Mouse (Mus musculus) neural tube, embryonic 11.5 days (tissue): ENCODE measurements around the gene Slc35a1. TPM values are rescaled to one million over a fixed set of nuclear protein-coding genes. Genes with fewer than 3 reads are reported as not detected.
A peak's percentile ranks its signal among the peaks of the same experiment; 100 is the strongest.

Source experiments
- ATAC-seq: fragments of 200-750 bp; cut with Nextera tagmentation; 2 replicates; pipeline ENCODE4 v1.8.0; 2017; ENCODE audit warnings: moderate number of reproducible peaks, mild to moderate bottlenecking, moderate TSS enrichment, moderate library complexity; ENCODE audit not compliant: insufficient read depth, low FRiP score, low TSS enrichment
- DNase-seq: peaks from one replicate; pipeline ENCODE4 v3.0.0-alpha.2; 2015; ENCODE audit warnings: low spot score
- H3K27ac ChIP-seq: fragments of 300-500 bp; sonication (generic); 2 replicates; pipeline ENCODE4 v1.5.1; 2014; ENCODE audit warnings: low read depth, mild to moderate bottlenecking, low read length
- H3K27me3 ChIP-seq: fragments of 300-500 bp; sonication (generic); 2 replicates; pipeline ENCODE4 v1.6.1; 2014; ENCODE audit warnings: mild to moderate bottlenecking, low read length, mixed read lengths; ENCODE audit not compliant: control insufficient read depth, insufficient read depth
- H3K36me3 ChIP-seq: fragments of 300-500 bp; sonication (generic); 2 replicates; pipeline ENCODE4 v1.6.1; 2014; ENCODE audit warnings: mild to moderate bottlenecking, low read length, moderate library complexity, mixed read lengths; ENCODE audit not compliant: control insufficient read depth, insufficient read depth
- H3K4me1 ChIP-seq: fragments of 300-500 bp; sonication (generic); 2 replicates; pipeline ENCODE4 v1.6.1; 2014; ENCODE audit warnings: low read length, mixed read lengths; ENCODE audit not compliant: control insufficient read depth, insufficient read depth
- H3K4me2 ChIP-seq: fragments of 300-500 bp; sonication (generic); 2 replicates; pipeline ENCODE4 v1.6.1; 2014; ENCODE audit warnings: low read depth, mild to moderate bottlenecking, moderate library complexity
- H3K4me3 ChIP-seq: fragments of 300-500 bp; sonication (generic); 2 replicates; pipeline ENCODE4 v1.5.1; 2014; ENCODE audit warnings: low read depth, low read length
- H3K9ac ChIP-seq: fragments of 300-500 bp; sonication (generic); 2 replicates; pipeline ENCODE4 v1.6.1; 2014; ENCODE audit warnings: mild to moderate bottlenecking, low read length
- H3K9me3 ChIP-seq: fragments of 300-500 bp; sonication (generic); 2 replicates; pipeline ENCODE4 v1.6.1; 2016; ENCODE audit warnings: low read length; ENCODE audit not compliant: control insufficient read depth
- WGBS: fragments of 180-500 bp; shearing (Covaris S2); extraction: QIAGEN DNeasy Blood & Tissue Kit; methylation state at CpG from one replicate; pipeline ENCODE4 v1.1.7; 2014; 5-methylcytosine and 5-hydroxymethylcytosine counted together
- polyA plus RNA-seq: library from polyadenylated mRNA; unstranded; fragments of >200 nt; fragmentation: Nextera tagmentation; extraction: Ambion mirVana; gene quantifications from 2 replicates; pipeline ENCODE4 v1.2.1, GENCODE M21; 2014

Gene Slc35a1
- polyA plus RNA-seq, 1 experiment from 2014 or later: 53.0 TPM

DNA sequence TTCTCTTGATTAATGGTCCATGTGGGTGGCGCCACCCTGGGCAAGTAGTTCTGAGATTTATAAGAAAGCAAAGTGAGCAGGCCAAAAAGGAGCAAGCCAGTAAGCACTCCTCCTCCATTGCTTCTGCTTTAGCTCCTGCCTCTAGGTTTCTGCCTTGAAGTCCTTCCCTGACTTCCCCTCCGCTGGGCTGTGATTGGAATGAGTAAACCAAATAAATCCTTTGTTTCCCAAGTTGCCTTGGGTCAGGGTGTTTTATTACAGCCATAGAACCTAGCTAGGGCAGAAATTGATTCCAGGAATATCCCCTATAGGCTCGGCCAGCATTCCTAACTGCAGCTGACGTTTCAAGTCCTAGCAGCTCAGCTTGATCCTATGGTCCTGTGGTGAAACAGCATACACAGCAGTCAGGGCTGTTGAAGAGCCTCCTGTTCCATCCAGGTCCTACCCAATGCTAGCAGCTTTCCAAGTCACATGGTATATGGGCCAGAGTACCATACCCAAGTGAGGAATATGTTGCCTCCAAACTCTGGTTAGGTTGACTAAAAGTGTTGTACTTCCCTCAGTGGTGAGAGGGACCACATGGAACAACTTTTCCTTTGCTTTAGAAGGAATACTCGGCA is 47.4 kb downstream of the Slc35a1 start:
- no peak overlapping the region for H3K4me2 ChIP-seq
- 78% methylated on average over 5 of the region's 5 CpGs for WGBS
- no peak for ATAC-seq
- H3K36me3 ChIP-seq: 0 out of 2 replicates have a peak, but pooled peaks cover 2% of the 10 kb centered on the region
- no peak overlapping the region for H3K9ac ChIP-seq
- no peak overlapping the region for H3K27ac ChIP-seq
- no peaks in the 10 kb centered on the region for H3K9me3 ChIP-seq
- no peaks in the 10 kb centered on the region for H3K4me1 ChIP-seq
- no peaks in the 10 kb centered on the region for H3K27me3 ChIP-seq
- DNase-seq: no peak
- H3K4me3 ChIP-seq: no peak overlapping the region

- ATAC-seq (no peak), DNase-seq (no peak)
- Histone ChIP-seq H3K9me3 (no peaks in the 10 kb centered on the region), H3K4me3 (no peak overlapping the region), H3K9ac (no peak overlapping the region), H3K36me3 (0 out of 2 replicates have a peak, but pooled peaks cover 2% of the 10 kb centered on the region), H3K27ac (no peak overlapping the region), H3K4me2 (no peak overlapping the region), H3K27me3 (no peaks in the 10 kb centered on the region), H3K4me1 (no peaks in the 10 kb centered on the region)
- 90% methylated on average over 4 of the region's 4 CpGs for WGBS
Observed at GRCm38 (mm10) chr4:34637851-34638250, 49.4 kb downstream of the Slc35a1 start.

GRCm38 (mm10) chr4:34637386-34637785 is 49.9 kb downstream of the Slc35a1 start:
- H3K27me3 ChIP-seq: no peaks in the 10 kb centered on the region
- DNase-seq (no peak), ATAC-seq (no peak)
- 94% methylated on average over 7 of the region's 7 CpGs for WGBS
- H3K36me3 ChIP-seq: 0 out of 2 replicates have a peak, but pooled peaks cover 2% of the 10 kb centered on the region
- no peak overlapping the region for H3K4me3 ChIP-seq
- H3K4me2 ChIP-seq: no peak overlapping the region
- no peak overlapping the region for H3K27ac ChIP-seq
- H3K9me3 ChIP-seq: no peaks in the 10 kb centered on the region
- H3K4me1 ChIP-seq: no peaks in the 10 kb centered on the region
- no peak overlapping the region for H3K9ac ChIP-seq

- ATAC-seq: no peak
- no peak for DNase-seq
- H3K4me1 ChIP-seq: no peaks in the 10 kb centered on the region
- no peaks in the 10 kb centered on the region for H3K27me3 ChIP-seq
- WGBS: 86% methylated on average over 5 of the region's 5 CpGs
- no peaks in the 10 kb centered on the region for H3K9me3 ChIP-seq
- H3K27ac ChIP-seq: no peak overlapping the region
- no peak overlapping the region for H3K4me3 ChIP-seq
- no peak overlapping the region for H3K4me2 ChIP-seq
- H3K9ac ChIP-seq: no peak overlapping the region
- H3K36me3 ChIP-seq: peaks cover 5% of the 10 kb centered on the region; the same call in 1 of the 2 replicates
Observed at GRCm38 (mm10) chr4:34636036-34636435, 51.2 kb downstream of the Slc35a1 start.

DNA sequence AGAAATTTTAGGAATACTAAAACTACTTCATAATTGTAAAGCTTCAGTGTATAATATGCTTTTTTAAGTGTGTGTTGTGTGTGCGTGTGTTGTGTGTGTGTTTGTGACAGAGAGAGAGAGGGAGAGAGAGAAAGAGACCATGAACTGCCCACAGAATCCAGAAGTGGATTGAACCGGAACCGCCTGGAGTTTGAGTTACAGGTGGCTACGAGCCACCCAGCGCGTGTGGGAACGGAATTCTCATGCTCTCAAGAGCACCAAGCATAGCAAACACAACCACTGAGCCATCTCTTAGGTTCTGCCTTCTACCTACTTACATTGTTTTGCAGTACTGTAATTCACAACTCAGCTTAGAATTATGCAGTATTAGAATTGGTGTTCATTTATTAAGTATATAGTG is 53.1 kb downstream of the Slc35a1 start:
- no peak overlapping the region for H3K27ac ChIP-seq
- DNase-seq: no peak
- H3K4me3 ChIP-seq: no peak overlapping the region
- no peak overlapping the region for H3K9ac ChIP-seq
- no peaks in the 10 kb centered on the region for H3K9me3 ChIP-seq
- no peaks in the 10 kb centered on the region for H3K27me3 ChIP-seq
- no peak for ATAC-seq
- no peak overlapping the region for H3K4me2 ChIP-seq
- H3K4me1 ChIP-seq: no peaks in the 10 kb centered on the region
- WGBS: 93% methylated on average over 7 of the region's 7 CpGs
- H3K36me3 ChIP-seq: peaks cover 4% of the 10 kb centered on the region; the same call in 1 of the 2 replicates

GRCm38 (mm10) chr4:34629956-34630355 is 57.3 kb downstream of the Slc35a1 start:
- no peak overlapping the region for H3K9ac ChIP-seq
- H3K4me2 ChIP-seq: no peak overlapping the region
- H3K36me3 ChIP-seq: peaks cover 6% of the 10 kb centered on the region
- H3K27me3 ChIP-seq: no peaks in the 10 kb centered on the region
- H3K4me3 ChIP-seq: no peak overlapping the region
- H3K4me1 ChIP-seq: no peaks in the 10 kb centered on the region
- no peak for ATAC-seq
- H3K9me3 ChIP-seq: no peaks in the 10 kb centered on the region
- DNase-seq: no peak
- H3K27ac ChIP-seq: no peak overlapping the region
- 94% methylated on average over 1 of the region's 1 CpGs for WGBS

DNA sequence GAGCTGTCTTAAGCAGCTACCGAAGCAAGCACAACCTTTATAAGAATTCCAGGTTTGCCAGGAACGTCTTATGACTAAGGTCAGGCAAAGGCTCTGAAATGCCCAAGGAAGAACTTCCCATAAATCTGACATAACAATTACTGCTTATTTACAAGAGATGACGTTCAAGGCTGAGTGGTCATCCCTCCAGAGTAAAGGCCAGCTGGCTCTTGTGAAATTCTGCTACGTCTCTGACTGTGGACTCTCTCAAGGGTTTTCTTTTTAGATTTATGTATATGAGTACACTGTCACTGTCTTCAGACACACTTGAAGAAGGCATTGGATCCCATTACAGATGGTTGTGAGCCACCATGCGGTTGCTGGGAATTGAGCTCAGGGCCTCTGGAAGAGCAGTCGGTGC is 60.8 kb downstream of the Slc35a1 start:
- no peaks in the 10 kb centered on the region for H3K27me3 ChIP-seq
- H3K4me3 ChIP-seq: no peak overlapping the region
- no peak for DNase-seq
- H3K4me2 ChIP-seq: no peak overlapping the region
- H3K9ac ChIP-seq: no peak overlapping the region
- ATAC-seq: no peak
- no peak overlapping the region for H3K27ac ChIP-seq
- H3K9me3 ChIP-seq: no peaks in the 10 kb centered on the region
- H3K36me3 ChIP-seq: peaks cover 2% of the 10 kb centered on the region
- WGBS: 92% methylated on average over 6 of the region's 6 CpGs
- H3K4me1 ChIP-seq: no peaks in the 10 kb centered on the region

DNA sequence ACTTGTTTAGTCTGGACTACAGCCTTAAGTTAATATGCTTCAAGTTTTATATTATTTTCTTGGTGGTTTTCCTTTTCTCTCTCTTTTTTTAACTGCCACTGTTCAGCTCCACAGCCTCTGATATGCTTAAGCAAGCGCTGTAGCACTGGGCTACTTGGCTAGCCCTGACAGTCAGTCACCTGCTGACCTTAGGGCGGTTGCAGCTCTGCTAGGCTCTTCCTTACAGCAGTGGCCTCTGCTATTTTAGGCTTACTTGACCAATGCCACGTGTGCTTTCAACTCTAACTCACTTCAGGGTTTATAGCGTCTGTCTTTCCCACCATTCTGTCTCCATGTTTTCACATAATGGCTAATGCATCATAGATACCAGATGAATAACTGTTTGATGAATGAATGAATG is 61.7 kb downstream of the Slc35a1 start:
- no peak overlapping the region for H3K27ac ChIP-seq
- H3K4me1 ChIP-seq: no peaks in the 10 kb centered on the region
- no peaks in the 10 kb centered on the region for H3K27me3 ChIP-seq
- ATAC-seq: no peak
- WGBS: 92% methylated on average over 4 of the region's 4 CpGs
- peaks cover 2% of the 10 kb centered on the region for H3K36me3 ChIP-seq
- DNase-seq: no peak
- H3K4me2 ChIP-seq: no peak overlapping the region
- no peaks in the 10 kb centered on the region for H3K9me3 ChIP-seq
- no peak overlapping the region for H3K9ac ChIP-seq
- H3K4me3 ChIP-seq: no peak overlapping the region

GRCm38 (mm10) chr4:34616146-34616545 is 71.1 kb downstream of the Slc35a1 start:
- DNase-seq (no peak), ATAC-seq (no peak)
- no peak overlapping the region for H3K27ac ChIP-seq
- H3K9me3 ChIP-seq: no peaks in the 10 kb centered on the region
- H3K4me2 ChIP-seq: peak overlapping the region; percentile 71
- H3K27me3 ChIP-seq: no peaks in the 10 kb centered on the region
- H3K36me3 ChIP-seq: no peaks in the 10 kb centered on the region
- H3K9ac ChIP-seq: peak overlapping the region; percentile 89
- no peak overlapping the region; the same call in 1 of the 2 replicates for H3K4me3 ChIP-seq
- 52% methylated on average over 8 of the region's 8 CpGs for WGBS
- peaks cover 15% of the 10 kb centered on the region for H3K4me1 ChIP-seq
